Comparison of ENCODE assay signal across 18 mouse cellular contexts in genomic region chr16:3934091-3934490, GRCm38 (mm10). TPM values are rescaled to one million over a fixed set of nuclear protein-coding genes. Genes with fewer than 3 reads are reported as not detected.
DNase-seq lines count a peak whose midpoint lies in the region; ATAC-seq and TF ChIP-seq lines count a peak whose summit lies in the region.
"Had no signal": no experiment of that assay in that cellular context is flagged by ENCODE, and none has a peak within 500 bp of the region (broad histone marks: within the 10 kb centered on the region; RNA-seq: fewer than 3 reads in every experiment).

No protein-coding gene starts in this region.

- H3K36me3 ChIP-seq in kidney, adult 2 months (ENCODE audit: control insufficient read depth, insufficient read depth, low read length): peaks cover 2% of the 10 kb centered on the region
- peaks cover 89% of the 10 kb centered on the region for H3K36me3 ChIP-seq in kidney, embryonic 15.5 days
- H3K36me3 ChIP-seq in stomach, postnatal 0 days (ENCODE audit: control insufficient read depth, insufficient read depth, low read length): peaks cover 11% of the 10 kb centered on the region

- ATAC-seq in kidney, embryonic 15.5 days (replicated peaks; ENCODE audit: low FRiP score): no peak
- peak; percentile 36 for ATAC-seq in granulocyte monocyte progenitor cell, adult 5-6 weeks (replicated peaks; ENCODE audit: poor library complexity, severe bottlenecking)
- ATAC-seq in stomach, postnatal 0 days (ENCODE audit: low FRiP score, low TSS enrichment): no peak
- ATAC-seq: hindbrain, postnatal 0 days; midbrain, embryonic 13.5 days had no signal

- no peak overlapping the region for H3K4me2 ChIP-seq in kidney, embryonic 15.5 days
- no peak overlapping the region for H3K4me2 ChIP-seq in stomach, postnatal 0 days (replicated peaks; ENCODE audit: low read depth)
- H3K4me2 ChIP-seq: heart, embryonic 11.5 days; midbrain, embryonic 13.5 days had no signal

- WGBS in kidney, adult 2 months: 93% methylated on average over 1 of the region's 1 CpGs
- 91% methylated on average over 1 of the region's 1 CpGs for WGBS in kidney, embryonic 15.5 days
- 94% methylated on average over 1 of the region's 1 CpGs for WGBS in stomach, postnatal 0 days

- TF ChIP-seq POLR2A in kidney, adult 2 months (IDR thresholded peaks at IDR 0.05; ENCODE audit: low read depth, low read length): no peak

- peak overlapping the region; percentile 44; the same call in 1 of the 2 replicates for H3K27ac ChIP-seq in kidney, adult 2 months (ENCODE audit: insufficient read depth, low read depth, low read length)
- H3K27ac ChIP-seq in kidney, embryonic 15.5 days: no peak overlapping the region
- H3K27ac ChIP-seq in stomach, postnatal 0 days (replicated peaks): no peak overlapping the region
- H3K27ac ChIP-seq: hindbrain, postnatal 0 days; limb, embryonic 10.5 days; midbrain, embryonic 13.5 days had no signal

- DNase-seq in kidney, adult 2 months: peak; percentile 84
- peak; percentile 91 for DNase-seq in 416B (ENCODE audit: low read depth)
- peak; percentile 66 for DNase-seq in lung, postnatal 25 days (ENCODE audit: low spot score)
- no peak for DNase-seq in adrenal gland, adult 18-20 months (ENCODE audit: low spot score in 2 of 2)
- no peak for DNase-seq in stomach, postnatal 0 days (ENCODE audit: low spot score)
- no peak for DNase-seq in B cell, adult 2 months
- DNase-seq: cerebellum, postnatal 14 days; gastrocnemius, postnatal 10 days; thymus, postnatal 36 days had no signal

- peaks cover 4% of the 10 kb centered on the region; the same call in 1 of the 2 replicates for H3K4me1 ChIP-seq in kidney, adult 2 months (ENCODE audit: control insufficient read depth, insufficient read depth, low read length)
- no peaks in the 10 kb centered on the region for H3K4me1 ChIP-seq in kidney, embryonic 15.5 days
- H3K4me1 ChIP-seq in stomach, postnatal 0 days (replicated peaks; ENCODE audit: control insufficient read depth, insufficient read depth): no peaks in the 10 kb centered on the region
- H3K4me1 ChIP-seq: limb, embryonic 10.5 days; midbrain, embryonic 13.5 days had no signal

- no peak for TF ChIP-seq EP300 in stomach, postnatal 0 days (optimal IDR thresholded peaks at IDR 0.05)

- no peak overlapping the region for H3K9ac ChIP-seq in kidney, embryonic 15.5 days
- no peak overlapping the region for H3K9ac ChIP-seq in stomach, postnatal 0 days (ENCODE audit: low read length)
- H3K9ac ChIP-seq: midbrain, embryonic 13.5 days had no signal

- H3K4me3 ChIP-seq in kidney, adult 2 months (ENCODE audit: insufficient read depth, low read depth, low read length): no peak overlapping the region
- no peak overlapping the region for H3K4me3 ChIP-seq in kidney, embryonic 15.5 days (replicated peaks)
- H3K4me3 ChIP-seq in stomach, postnatal 0 days (ENCODE audit: low read depth, low read length): no peak overlapping the region
- H3K4me3 ChIP-seq: limb, embryonic 10.5 days; midbrain, embryonic 13.5 days had no signal

- no peaks in the 10 kb centered on the region for H3K27me3 ChIP-seq in kidney, adult 2 months (replicated peaks; ENCODE audit: control insufficient read depth, insufficient read depth, low read length)
- H3K27me3 ChIP-seq in kidney, embryonic 15.5 days: no peaks in the 10 kb centered on the region
- no peaks in the 10 kb centered on the region for H3K27me3 ChIP-seq in stomach, postnatal 0 days (ENCODE audit: control insufficient read depth, insufficient read depth, low read length)
- H3K27me3 ChIP-seq: midbrain, embryonic 13.5 days had no signal

- no peaks in the 10 kb centered on the region for H3K9me3 ChIP-seq in kidney, embryonic 15.5 days (replicated peaks)
- no peaks in the 10 kb centered on the region for H3K9me3 ChIP-seq in stomach, postnatal 0 days (ENCODE audit: control insufficient read depth, low read length)
- H3K9me3 ChIP-seq: G1E; limb, embryonic 10.5 days; midbrain, embryonic 13.5 days had no signal

- no peak for TF ChIP-seq CTCF in kidney, adult 2 months (conservative IDR thresholded peaks at IDR 0.05; ENCODE audit: insufficient read depth, insufficient read length, low read depth, low read length)
- TF ChIP-seq CTCF in stomach, postnatal 0 days (IDR thresholded peaks at IDR 0.05; ENCODE audit: low read depth): no peak

RNA-seq across cellular contexts. Expression of gene Cluap1, which starts 25.5 kb away (rescaled TPM):
- polyA plus RNA-seq in kidney, adult 2 months (2012; rRNA removed): 7.3 and 8.3 TPM in 2 replicates
- polyA plus RNA-seq in kidney, embryonic 15.5 days (2015; fragmentation: Nextera tagmentation; extraction: Ambion mirVana): 26.3 and 29.9 TPM in 2 replicates
- 23.1 and 23.8 TPM in 2 replicates for total RNA-seq in granulocyte monocyte progenitor cell, adult 5-6 weeks (2014; fragmentation: Nextera tagmentation)
- 41.5 and 45.6 TPM in 2 replicates for total RNA-seq in granulocyte monocyte progenitor cell, adult 5-6 weeks (2017)
- total RNA-seq in adrenal gland, adult 18-20 months (2021): 10 to 100 TPM; 12.0 to 16.4 TPM
- 13.6 and 13.8 TPM in 2 replicates for polyA plus RNA-seq in stomach, postnatal 0 days (2015; fragmentation: Nextera tagmentation; extraction: Ambion mirVana)

RNA-seq across cellular contexts. Expression of gene 1700037C18Rik, which starts 25.6 kb away (rescaled TPM):
- 19.5 and 20.7 TPM in 2 replicates for polyA plus RNA-seq in kidney, adult 2 months (2012; rRNA removed)
- polyA plus RNA-seq in kidney, embryonic 15.5 days (2015; fragmentation: Nextera tagmentation; extraction: Ambion mirVana): 7.9 and 10.1 TPM in 2 replicates
- total RNA-seq in granulocyte monocyte progenitor cell, adult 5-6 weeks (2014; fragmentation: Nextera tagmentation): 0.77 and 1.6 TPM in 2 replicates
- total RNA-seq in granulocyte monocyte progenitor cell, adult 5-6 weeks (2017): 0.69 and 6.2 TPM in 2 replicates
- 1 to 10 TPM; 3.7 to 3.8 TPM for total RNA-seq in adrenal gland, adult 18-20 months (2021)
- polyA plus RNA-seq in stomach, postnatal 0 days (2015; fragmentation: Nextera tagmentation; extraction: Ambion mirVana): 8.3 and 8.5 TPM in 2 replicates

RNA-seq across cellular contexts. Expression of gene Nlrc3, which starts 42.3 kb away (rescaled TPM):
- 3.8 and 4.0 TPM in 2 replicates for polyA plus RNA-seq in kidney, adult 2 months (2012; rRNA removed)
- polyA plus RNA-seq in kidney, embryonic 15.5 days (2015; fragmentation: Nextera tagmentation; extraction: Ambion mirVana): 2.3 and 2.5 TPM in 2 replicates
- 1.0 and 1.4 TPM in 2 replicates for total RNA-seq in granulocyte monocyte progenitor cell, adult 5-6 weeks (2014; fragmentation: Nextera tagmentation)
- 0.13 and 0.52 TPM in 2 replicates for total RNA-seq in granulocyte monocyte progenitor cell, adult 5-6 weeks (2017)
- 1 to 10 TPM; 2.4 to 2.6 TPM for total RNA-seq in adrenal gland, adult 18-20 months (2021)
- polyA plus RNA-seq in stomach, postnatal 0 days (2015; fragmentation: Nextera tagmentation; extraction: Ambion mirVana): 0.15 and 0.27 TPM in 2 replicates
- polyA plus RNA-seq: G1E had no signal

RNA-seq across cellular contexts. Expression of gene Gm20695, which starts 49.6 kb away (rescaled TPM):
- not detected in 2 replicates for polyA plus RNA-seq in kidney, adult 2 months (2012; rRNA removed)
- polyA plus RNA-seq in kidney, embryonic 15.5 days (2015; fragmentation: Nextera tagmentation; extraction: Ambion mirVana): 2.5 and 2.6 TPM in 2 replicates
- 1.3 and 7.0 TPM in 2 replicates for total RNA-seq in granulocyte monocyte progenitor cell, adult 5-6 weeks (2014; fragmentation: Nextera tagmentation)
- total RNA-seq in granulocyte monocyte progenitor cell, adult 5-6 weeks (2017): 1.4 TPM in 1 of 2 replicates, not detected in the other
- 1 to 10 TPM; 1.1 to 1.4 TPM for total RNA-seq in adrenal gland, adult 18-20 months (2021)
- polyA plus RNA-seq in stomach, postnatal 0 days (2015; fragmentation: Nextera tagmentation; extraction: Ambion mirVana): 0.75 and 1.9 TPM in 2 replicates
- total RNA-seq: heart, postnatal 25 days had no signal
- polyA plus RNA-seq: G1E; large intestine, adult 2 months had no signal

RNA-seq across cellular contexts. Expression of gene Zfp597, which starts 49.7 kb away (rescaled TPM):
- 2.2 and 2.5 TPM in 2 replicates for polyA plus RNA-seq in kidney, adult 2 months (2012; rRNA removed)
- 5.4 and 6.1 TPM in 2 replicates for polyA plus RNA-seq in kidney, embryonic 15.5 days (2015; fragmentation: Nextera tagmentation; extraction: Ambion mirVana)
- 9.9 and 10.0 TPM in 2 replicates for total RNA-seq in granulocyte monocyte progenitor cell, adult 5-6 weeks (2014; fragmentation: Nextera tagmentation)
- 8.2 and 11.8 TPM in 2 replicates for total RNA-seq in granulocyte monocyte progenitor cell, adult 5-6 weeks (2017)
- 10 to 100 TPM; 15.1 to 25.1 TPM for total RNA-seq in adrenal gland, adult 18-20 months (2021)
- polyA plus RNA-seq in stomach, postnatal 0 days (2015; fragmentation: Nextera tagmentation; extraction: Ambion mirVana): 2.2 and 3.5 TPM in 2 replicates

Comparison
In these comparisons a context has a peak if more than half of its experiments do, and no peak if none do; other contexts are left out.
1. DNase-seq: peak in kidney, adult 2 months (single experiment), 416B (single experiment) and lung, postnatal 25 days (single experiment); none in adrenal gland, adult 18-20 months (0 of 2), stomach, postnatal 0 days (single experiment) and B cell, adult 2 months (0 of 2).